Mouse (Mus musculus): Measurements from ENCODE around the gene Zfp799.
"Not testable (repeated sequence)": the region's sequence is repeated elsewhere in the genome, so short reads cannot be mapped to it uniquely, and the experiment has no call there.

Zfp799 gene

DNA sequence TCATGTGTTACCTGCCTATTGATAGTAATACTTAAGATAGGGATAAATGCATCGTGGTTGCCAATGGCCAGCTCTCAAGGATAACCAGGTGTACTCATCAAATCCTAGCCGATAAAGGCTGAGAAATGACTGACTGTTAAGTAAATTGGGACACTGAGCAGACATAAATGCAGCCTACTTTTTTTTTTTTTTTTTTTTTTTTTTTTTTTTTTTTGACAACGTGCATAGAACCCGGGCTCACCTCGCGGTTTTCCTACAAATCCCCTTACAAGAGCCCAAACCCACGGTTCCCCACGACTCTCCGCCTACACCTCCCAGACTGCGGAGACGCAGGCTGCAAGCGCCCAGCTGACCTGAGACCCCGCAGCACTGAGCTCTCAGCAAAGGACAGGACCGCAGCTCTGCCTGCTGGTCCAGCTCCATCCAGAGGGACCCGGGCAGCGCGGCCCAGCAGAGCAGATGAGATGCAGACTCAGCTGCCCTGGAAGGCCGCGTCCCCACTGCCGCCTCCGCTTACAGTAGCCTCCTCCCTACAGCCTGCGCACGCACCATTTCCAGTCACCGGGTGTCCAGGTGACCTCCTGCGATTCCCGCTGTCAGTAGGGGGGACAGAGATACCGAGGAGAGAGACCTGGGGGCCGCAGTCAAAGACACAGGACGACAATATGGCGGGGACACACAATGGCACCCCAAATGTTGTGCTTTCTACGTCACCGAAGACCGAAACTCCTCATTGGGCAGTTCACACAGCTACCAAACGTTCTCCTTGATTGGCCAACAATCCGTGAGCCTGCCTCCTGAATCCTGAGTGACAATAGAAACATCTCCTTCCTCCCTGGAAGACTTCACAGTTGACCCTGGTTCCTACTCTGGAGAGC lies at the start of gene Zfp799:
Zfp799 (minus strand) TSS at position 722 of the 878 bp plus-strand sequence.
- in situ Hi-C loops (cut with MboI; ENCODE audit: low pct_unique_long_range_greater_than_20kb in 1 of 2, low sequenced_read_pairs in 2 of 2, unreplicated experiment in 1 of 2): no loop called here

DNA sequence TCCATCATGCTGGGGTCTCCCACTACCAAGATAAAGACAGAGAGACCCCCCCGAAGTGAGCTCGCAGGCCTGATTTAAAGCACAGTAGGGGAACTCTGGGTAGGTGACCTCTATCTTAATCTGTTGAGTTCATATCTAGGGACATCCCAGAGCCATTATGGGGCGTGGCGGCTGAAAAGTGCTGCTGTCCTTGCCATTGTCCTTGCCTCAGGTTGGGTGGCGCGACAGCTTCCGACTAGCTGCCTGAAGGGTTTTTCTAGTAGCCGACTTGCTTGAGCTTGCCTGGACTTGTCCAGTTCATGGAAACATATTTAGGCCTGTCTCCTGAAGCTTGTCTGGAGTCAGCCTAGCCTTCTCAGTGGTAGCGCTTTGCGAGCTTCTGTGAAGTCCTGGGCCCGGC lies 48.7 kb upstream of the Zfp799 start:
- in situ Hi-C loops (cut with MboI; ENCODE audit: low pct_unique_long_range_greater_than_20kb in 1 of 2, low sequenced_read_pairs in 2 of 2, unreplicated experiment in 1 of 2): loop anchor here in 1 of 2 experiments (25.0 kb wide), 1 partner anchor 934 kb away; the partner anchor contains the start of genes Kank3, Ndufa7 and Rps28

DNA sequence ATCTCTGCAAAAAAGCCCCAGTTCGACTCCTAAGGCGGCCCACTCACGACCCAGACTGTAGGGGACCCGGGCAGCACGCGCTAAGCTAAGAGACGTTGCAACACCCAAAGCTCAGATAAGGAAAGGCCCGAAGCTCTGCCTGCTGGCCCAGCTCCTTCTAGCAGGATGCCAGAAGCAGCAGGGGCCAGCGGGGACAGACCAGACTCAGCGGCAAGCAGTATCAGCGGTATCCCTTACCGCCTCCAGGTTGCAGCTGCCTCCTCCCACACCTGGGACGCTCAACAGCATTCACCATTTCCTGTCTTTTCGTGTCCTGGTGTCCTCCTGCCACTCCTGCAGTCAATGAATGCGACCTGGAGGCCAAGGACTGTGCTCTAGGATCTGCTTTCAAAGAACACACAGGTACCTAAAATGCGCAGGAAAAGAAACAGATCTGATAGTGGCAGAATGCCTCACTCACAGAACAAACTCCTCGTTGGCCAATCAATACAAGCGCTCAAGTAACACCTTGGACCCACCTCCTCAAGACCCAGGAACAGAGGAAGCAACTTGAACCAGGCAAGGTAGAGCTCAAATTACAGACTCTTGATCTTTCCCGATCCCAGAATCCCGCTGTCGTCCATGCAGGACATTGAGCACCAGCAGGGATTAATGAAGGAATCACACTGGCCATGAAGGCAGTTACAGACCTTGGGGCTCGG lies 47.6 kb upstream of the Zfp799 start:
- in situ Hi-C loops (cut with MboI; ENCODE audit: low pct_unique_long_range_greater_than_20kb in 1 of 2, low sequenced_read_pairs in 2 of 2, unreplicated experiment in 1 of 2): loop anchor here in 1 of 2 experiments (25.0 kb wide), 1 partner anchor 935 kb away; the partner anchor contains the start of genes Kank3, Ndufa7 and Rps28

DNA sequence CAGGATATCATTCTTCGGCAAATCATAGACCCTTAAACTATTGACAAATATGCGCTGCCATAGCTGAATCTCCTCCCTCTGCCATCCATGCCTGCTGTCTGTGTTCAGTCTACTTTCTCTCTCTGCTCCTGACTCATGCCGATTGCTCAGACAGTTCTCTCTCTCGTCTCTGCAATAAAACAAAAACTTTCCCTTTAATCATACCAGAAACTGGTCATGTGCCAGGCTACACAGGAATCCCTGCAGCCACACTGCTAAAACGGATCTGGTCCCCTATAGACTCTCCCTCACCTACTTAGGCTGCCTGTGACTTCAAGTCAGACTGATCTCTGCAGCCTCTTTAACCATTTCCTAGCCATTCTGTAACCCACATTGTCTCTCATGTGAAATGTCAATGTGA lies 42.6 kb upstream of the Zfp799 start:
- in situ Hi-C loops (cut with MboI; ENCODE audit: low pct_unique_long_range_greater_than_20kb in 1 of 2, low sequenced_read_pairs in 2 of 2, unreplicated experiment in 1 of 2): no loop called here

DNA sequence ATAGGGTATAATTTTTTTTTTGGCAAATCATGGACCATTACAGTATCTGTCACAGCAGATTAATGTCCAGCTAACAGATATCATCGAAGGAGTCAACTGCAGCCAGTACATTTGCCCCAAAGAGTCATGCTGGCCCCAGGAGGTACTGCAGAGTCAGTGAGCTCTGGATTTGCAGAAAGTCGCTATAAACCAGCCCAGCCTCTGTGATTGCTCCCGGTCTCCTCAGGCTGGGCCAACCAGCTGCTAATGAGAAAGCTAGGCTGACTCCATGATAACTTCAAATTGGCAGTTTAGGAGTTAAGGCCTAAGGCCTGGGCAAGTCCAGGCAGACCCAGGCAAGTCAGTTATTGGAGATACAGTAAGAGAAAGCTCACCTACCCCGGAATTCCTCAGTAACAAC lies 42.0 kb upstream of the Zfp799 start:
- in situ Hi-C loops (cut with MboI; ENCODE audit: low pct_unique_long_range_greater_than_20kb in 1 of 2, low sequenced_read_pairs in 2 of 2, unreplicated experiment in 1 of 2): no loop called here

DNA sequence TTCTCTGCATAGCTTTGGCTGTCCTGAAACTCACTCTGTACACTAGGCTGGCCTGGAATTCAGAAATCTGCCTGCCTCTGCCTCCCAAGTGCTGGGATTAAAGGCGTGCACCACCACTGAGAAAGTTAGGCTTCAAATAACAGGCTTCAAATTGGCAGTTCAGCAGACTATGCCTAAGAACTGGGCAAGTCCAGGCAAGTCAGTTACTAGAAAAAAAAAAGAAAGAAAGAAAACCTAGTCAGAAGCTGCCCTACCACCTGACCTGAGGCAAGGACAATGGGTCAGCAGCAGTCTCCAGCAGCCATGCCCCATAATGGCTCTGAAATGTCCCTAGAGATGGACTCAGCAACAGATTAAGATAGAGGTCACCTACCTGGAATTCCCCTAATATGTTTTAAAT lies 41.4 kb upstream of the Zfp799 start:
- in situ Hi-C loops (cut with MboI; ENCODE audit: low pct_unique_long_range_greater_than_20kb in 1 of 2, low sequenced_read_pairs in 2 of 2, unreplicated experiment in 1 of 2): no loop called here

DNA sequence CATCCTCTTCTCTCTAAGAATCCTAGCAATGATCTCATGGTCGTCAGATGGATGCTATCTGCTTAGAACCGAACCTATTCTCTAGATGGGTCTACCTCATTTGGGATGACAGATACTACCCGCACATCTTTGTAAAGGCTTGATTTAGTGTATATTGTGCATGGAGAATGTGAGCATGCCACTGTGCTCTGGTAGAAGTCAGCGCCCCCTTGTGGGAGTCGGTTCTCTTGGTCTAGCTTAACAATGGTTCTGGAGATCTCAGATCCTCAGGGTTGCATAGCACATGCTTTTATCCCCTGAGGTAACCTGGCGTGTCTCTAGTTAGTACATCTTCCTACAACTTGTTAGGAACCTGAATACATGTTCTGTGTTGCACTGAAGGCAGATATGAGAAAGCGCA lies 37.2 kb upstream of the Zfp799 start:
- in situ Hi-C loops (cut with MboI; ENCODE audit: low pct_unique_long_range_greater_than_20kb in 1 of 2, low sequenced_read_pairs in 2 of 2, unreplicated experiment in 1 of 2): not testable (repeated sequence)

DNA sequence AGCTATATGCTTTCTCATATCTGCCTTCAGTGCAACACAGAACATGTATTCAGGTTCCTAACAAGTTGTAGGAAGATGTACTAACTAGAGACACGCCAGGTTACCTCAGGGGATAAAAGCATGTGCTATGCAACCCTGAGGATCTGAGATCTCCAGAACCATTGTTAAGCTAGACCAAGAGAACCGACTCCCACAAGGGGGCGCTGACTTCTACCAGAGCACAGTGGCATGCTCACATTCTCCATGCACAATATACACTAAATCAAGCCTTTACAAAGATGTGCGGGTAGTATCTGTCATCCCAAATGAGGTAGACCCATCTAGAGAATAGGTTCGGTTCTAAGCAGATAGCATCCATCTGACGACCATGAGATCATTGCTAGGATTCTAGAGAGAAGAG lies 26.7 kb upstream of the Zfp799 start:
- in situ Hi-C loops (cut with MboI; ENCODE audit: low pct_unique_long_range_greater_than_20kb in 1 of 2, low sequenced_read_pairs in 2 of 2, unreplicated experiment in 1 of 2): not testable (repeated sequence)

DNA sequence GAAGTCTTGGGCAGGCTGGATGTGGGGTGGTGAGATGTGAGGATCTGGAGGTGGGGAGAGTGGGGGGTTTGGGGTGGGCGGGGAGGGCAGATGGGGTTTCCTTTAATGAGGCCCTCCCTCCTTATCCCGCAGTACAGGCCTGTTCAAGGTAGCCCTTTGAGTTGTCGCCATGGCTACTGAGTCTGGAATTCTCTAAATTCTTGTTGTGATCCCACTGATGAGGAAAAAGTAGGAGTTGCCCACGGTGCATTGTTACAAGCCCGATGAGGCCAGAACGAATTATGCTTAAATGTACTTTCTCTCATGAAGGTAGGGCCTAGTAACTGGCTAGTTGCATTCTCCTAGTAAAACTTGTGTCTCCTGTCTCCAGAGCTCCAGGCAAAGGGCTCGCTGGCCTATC lies 21.5 kb upstream of the Zfp799 start:
- in situ Hi-C loops (cut with MboI; ENCODE audit: low pct_unique_long_range_greater_than_20kb in 1 of 2, low sequenced_read_pairs in 2 of 2, unreplicated experiment in 1 of 2): no loop called here

DNA sequence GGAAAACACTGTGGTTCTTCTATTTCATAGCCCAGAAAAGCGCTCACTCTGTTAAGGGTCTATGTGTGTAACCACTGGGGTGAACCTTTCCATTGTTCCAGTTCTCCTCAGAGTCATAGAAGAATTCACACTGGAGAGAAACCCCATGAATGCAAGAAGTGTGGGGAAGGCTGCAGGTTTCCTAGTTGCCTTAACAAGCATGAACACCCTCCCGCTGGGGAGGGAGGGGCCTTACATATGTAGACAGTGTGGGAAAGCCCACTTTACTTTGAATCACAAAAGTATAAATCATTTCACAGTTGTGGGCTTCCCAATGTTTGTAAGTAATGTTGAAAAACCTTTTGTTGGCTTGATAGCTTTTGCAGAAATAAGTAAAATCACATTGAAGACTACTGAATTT lies 11.3 kb upstream of the Zfp799 start:
- in situ Hi-C loops (cut with MboI; ENCODE audit: low pct_unique_long_range_greater_than_20kb in 1 of 2, low sequenced_read_pairs in 2 of 2, unreplicated experiment in 1 of 2): no loop called here

DNA sequence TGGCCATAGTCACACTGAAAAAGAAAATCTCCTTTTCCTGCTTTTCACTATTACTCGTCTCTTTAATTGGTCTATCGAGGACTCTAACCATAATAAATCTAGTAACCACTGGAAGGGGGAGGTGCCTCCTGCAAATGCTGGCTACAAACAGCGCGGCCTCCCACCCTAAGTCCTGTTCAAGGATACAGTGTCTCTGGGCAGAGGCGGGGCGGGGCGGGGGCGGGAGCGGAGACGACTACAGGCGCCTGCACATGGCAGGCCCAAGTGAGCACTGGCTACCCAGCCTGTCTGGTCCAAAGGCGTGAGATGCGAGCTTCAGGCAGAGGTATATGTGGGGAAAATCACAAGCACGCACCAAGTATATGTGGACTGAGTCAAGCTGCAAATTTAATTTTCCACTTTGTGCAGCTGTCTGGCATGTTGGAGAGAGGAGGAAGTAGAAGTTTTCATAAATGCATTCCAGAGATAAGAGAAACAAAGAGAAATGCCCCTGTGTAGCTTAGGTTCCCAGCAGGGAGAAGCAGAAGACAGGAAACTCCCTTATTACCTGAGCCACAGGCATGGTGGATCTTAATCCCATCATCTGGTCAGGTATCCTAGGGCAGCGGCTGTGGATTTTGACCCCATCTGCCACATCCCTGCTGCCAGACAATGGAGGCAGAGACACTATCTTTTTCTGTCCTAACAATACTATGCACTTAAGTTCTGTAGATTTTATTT lies 9.2 kb upstream of the Zfp799 start:
- in situ Hi-C loops (cut with MboI; ENCODE audit: low pct_unique_long_range_greater_than_20kb in 1 of 2, low sequenced_read_pairs in 2 of 2, unreplicated experiment in 1 of 2): no loop called here

DNA sequence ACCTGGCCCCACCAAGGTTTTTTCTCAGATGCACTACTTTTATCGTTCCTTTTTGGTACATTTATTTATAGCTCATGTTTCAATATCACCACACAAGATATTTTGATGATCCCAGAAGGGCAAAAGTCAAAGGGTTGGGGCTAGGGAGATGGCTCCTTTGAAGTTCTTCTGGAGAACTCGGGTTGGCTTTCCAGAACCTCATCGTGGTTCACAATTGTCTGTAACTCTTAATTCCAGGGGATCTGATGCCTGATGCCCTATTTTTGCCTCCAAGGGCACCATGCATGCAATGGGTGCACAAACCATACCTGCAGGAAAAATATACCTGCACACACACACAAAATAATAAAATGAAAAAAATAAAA lies 339 bp upstream of the Zfp799 start:
- in situ Hi-C loops (cut with MboI; ENCODE audit: low pct_unique_long_range_greater_than_20kb in 1 of 2, low sequenced_read_pairs in 2 of 2, unreplicated experiment in 1 of 2): no loop called here

DNA sequence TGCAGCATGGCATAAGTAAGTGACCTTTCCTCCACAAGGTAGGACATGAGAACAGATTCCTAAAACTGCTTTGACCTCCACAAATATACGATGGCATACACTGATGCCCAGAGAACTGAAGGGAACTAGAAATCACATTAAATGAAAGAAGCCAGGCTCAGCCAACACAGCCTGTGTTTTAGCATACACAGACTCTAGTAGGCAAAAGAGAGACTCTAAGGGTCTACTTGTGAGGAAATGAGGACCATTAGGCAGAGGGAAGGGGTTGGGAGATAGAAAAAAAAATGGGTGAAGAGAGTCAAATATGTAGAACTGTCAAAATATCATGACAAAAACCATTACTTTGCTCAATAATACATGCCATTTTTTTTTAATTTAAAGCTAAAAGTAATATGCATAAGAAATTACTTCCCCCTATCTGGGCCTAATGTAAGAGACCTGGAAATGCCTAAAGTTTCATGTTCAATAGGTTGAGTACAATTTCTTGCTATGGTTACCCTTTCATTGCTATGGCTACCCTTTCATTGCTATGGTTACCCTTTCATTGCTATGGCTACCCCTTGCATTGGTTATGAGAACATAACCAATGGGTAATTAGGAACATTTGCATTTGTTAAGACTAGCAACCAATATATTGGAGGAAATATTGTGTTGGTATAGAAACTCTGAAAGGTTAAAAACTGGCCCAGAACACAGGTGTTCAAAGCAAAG lies 13.8 kb downstream of the Zfp799 start:
- in situ Hi-C loops (cut with MboI; ENCODE audit: low pct_unique_long_range_greater_than_20kb in 1 of 2, low sequenced_read_pairs in 2 of 2, unreplicated experiment in 1 of 2): no loop called here

DNA sequence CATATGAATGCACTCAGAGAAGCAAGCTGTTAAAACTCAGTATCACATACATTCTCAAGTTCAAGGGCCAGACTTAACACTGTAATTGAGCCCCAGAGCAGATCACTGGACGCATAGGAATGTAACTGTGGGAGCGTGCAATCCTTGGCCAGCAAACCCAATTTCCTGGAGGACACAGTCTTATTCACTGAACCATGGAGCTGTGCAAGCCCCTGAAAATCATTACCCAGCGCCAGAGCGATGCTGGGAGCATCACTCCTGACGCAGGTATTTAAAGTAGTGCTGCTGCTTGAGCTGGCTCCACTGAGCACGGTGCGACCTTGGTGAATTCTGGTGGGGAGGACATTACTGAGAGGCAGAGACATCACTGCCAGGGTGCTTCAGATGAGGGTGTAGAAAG lies 15.9 kb downstream of the Zfp799 start:
- in situ Hi-C loops (cut with MboI; ENCODE audit: low pct_unique_long_range_greater_than_20kb in 1 of 2, low sequenced_read_pairs in 2 of 2, unreplicated experiment in 1 of 2): no loop called here

DNA sequence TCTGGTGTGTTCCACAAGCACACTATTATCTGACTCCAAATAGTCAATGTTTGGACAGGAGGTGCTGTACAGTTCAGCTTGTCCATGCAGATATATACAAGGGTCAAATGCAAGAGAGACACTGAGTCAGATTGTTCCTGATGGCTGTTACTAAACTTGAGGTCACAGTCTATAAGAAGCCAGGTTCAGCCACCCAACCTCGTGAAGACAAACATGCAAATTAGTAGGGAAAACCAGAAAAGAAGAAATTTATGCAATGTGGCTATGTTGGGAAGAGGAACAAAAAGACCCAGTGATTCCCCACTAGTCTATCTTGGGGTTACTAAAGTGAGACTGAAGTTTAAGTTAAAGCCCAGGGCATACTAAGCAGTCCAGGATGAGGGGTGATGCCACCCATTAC lies 19.4 kb downstream of the Zfp799 start:
- in situ Hi-C loops (cut with MboI; ENCODE audit: low pct_unique_long_range_greater_than_20kb in 1 of 2, low sequenced_read_pairs in 2 of 2, unreplicated experiment in 1 of 2): no loop called here

DNA sequence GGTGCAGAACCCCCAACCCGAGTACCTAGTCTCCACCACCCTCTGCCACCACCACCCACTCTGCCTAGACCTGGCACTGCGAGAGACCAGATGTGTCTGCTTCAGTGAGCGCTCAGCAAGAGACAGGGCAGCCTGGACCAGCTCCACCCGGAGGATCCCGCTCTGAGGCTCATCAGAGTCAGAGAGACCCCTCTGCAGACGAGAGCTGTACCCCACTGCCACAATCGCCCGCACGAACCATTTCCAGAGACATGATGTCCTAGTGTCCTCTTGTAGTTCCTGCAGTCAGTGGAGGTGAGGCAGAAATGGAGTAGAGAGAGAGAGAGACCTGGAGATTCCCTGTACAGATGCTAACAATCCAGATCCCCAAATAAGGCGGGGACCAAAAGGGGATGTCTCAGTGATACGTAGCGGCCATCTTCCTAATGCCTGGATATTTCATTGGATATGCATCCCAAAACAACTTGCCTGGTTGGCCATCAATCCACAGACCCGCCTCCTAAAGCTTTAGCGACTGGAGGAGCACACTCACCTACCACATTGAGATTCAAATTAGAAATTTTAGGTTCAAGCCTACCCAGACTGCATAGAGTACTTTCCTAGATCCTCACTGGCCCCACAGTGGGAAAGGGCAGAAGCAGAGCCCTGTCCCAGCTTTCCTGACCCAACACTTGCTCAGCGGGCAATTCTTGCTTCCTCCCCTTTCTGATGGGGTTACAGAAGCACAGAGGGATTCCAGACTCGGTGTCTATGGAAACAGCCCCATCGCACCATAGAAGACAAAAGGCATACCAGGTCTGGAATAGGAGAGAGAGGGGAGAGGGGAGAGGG lies 20.3 kb downstream of the Zfp799 start, which contains the start of gene Zfp811:
Zfp811 (minus strand) TSS at position 388 of the 831 bp plus-strand sequence.
- in situ Hi-C loops (cut with MboI; ENCODE audit: low pct_unique_long_range_greater_than_20kb in 1 of 2, low sequenced_read_pairs in 2 of 2, unreplicated experiment in 1 of 2): no loop called here

DNA sequence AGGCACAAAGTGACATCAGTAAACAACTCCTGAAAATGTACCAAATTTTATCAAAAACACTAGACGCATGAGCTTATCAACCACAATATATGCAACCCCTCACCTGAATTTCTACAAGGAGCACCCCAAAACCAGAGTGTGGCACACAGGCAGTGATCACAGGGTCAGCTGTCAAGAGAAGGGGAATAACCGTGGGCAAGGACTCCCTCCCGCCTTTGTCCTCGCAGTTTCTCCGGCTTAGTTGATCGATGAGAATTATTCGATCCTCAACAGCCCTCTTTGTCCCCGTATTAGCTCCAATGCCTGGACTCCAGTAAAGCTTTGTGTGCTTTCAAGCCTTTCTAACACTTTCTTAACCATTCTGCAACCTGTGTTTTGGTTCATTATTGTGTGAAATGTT lies 21.1 kb downstream of the Zfp799 start:
- in situ Hi-C loops (cut with MboI; ENCODE audit: low pct_unique_long_range_greater_than_20kb in 1 of 2, low sequenced_read_pairs in 2 of 2, unreplicated experiment in 1 of 2): no loop called here

DNA sequence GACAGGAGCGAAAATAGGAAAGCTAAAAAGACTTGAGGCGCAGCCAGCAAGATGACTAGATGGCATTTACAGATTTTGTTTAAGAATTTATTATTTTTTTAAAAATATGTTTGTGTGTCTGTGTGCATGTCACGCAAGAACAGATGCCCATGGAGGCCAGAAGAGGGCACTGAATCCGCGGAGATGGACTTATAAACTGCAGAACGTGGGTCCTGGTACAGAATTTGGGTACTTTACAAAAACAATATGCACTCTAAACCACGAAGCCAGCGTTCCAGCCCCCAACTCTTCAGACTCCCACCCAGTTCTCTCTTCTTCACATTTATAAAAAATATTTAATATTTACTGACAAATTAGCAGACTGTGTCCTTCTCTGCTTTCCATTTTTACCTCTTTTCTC lies 40.8 kb downstream of the Zfp799 start:
- in situ Hi-C loops (cut with MboI; ENCODE audit: low pct_unique_long_range_greater_than_20kb in 1 of 2, low sequenced_read_pairs in 2 of 2, unreplicated experiment in 1 of 2): no loop called here

All from mouse embryonic stem cell (cell line).